Mouse (Mus musculus) kidney, postnatal 10 days (tissue): ENCODE data around the gene Wwox.
A peak's percentile ranks its signal among the peaks of the same experiment; 100 is the strongest.

ENCODE experiments used
- DNase-seq: peaks from one replicate; pipeline ENCODE4 v3.0.0; 2021; ENCODE audit warnings: mixed read lengths

Gene Wwox

GRCm38 (mm10) chr8:114439334-114440204 lies at the start of gene Wwox:
Gene Wwox (plus strand): TSS chr8:114439655.
- DNase-seq = peak; percentile 99

- DNase-seq = no peak
Measured at GRCm38 (mm10) chr8:114390465-114391254, 48.8 kb upstream of the Wwox start.

GRCm38 (mm10) chr8:114398326-114398725 lies 41.1 kb upstream of the Wwox start:
- no peak for DNase-seq

- DNase-seq = no peak
Measured at GRCm38 (mm10) chr8:114399273-114399672, 40.2 kb upstream of the Wwox start.

- DNase-seq = no peak
Measured at GRCm38 (mm10) chr8:114401679-114402078, 37.8 kb upstream of the Wwox start.

GRCm38 (mm10) chr8:114411421-114411820 lies 28.0 kb upstream of the Wwox start:
- DNase-seq = no peak

- no peak for DNase-seq
Measured at GRCm38 (mm10) chr8:114417786-114418185, 21.7 kb upstream of the Wwox start, which contains the start of gene Clec3a. Gene Clec3a (plus strand): TSS chr8:114418086.

- DNase-seq = no peak
Measured at GRCm38 (mm10) chr8:114418486-114418885, 21.0 kb upstream of the Wwox start.

- no peak for DNase-seq
Measured at GRCm38 (mm10) chr8:114418904-114419303, 20.6 kb upstream of the Wwox start.

GRCm38 (mm10) chr8:114421544-114421943 lies 17.9 kb upstream of the Wwox start:
- no peak for DNase-seq

GRCm38 (mm10) chr8:114438236-114438635 lies 1.2 kb upstream of the Wwox start:
- DNase-seq = peak; percentile 77

GRCm38 (mm10) chr8:114440205-114440589 lies 742 bp downstream of the Wwox start:
- no peak for DNase-seq

GRCm38 (mm10) chr8:114441616-114442015 lies 2.2 kb downstream of the Wwox start:
- DNase-seq = peak; percentile 53

GRCm38 (mm10) chr8:114446884-114447283 lies 7.4 kb downstream of the Wwox start:
- no peak for DNase-seq

- no peak for DNase-seq
Measured at GRCm38 (mm10) chr8:114452278-114452677, 12.8 kb downstream of the Wwox start.

GRCm38 (mm10) chr8:114452781-114453221 lies 13.3 kb downstream of the Wwox start:
- DNase-seq = peak; percentile 76

GRCm38 (mm10) chr8:114455302-114455701 lies 15.8 kb downstream of the Wwox start:
- DNase-seq = no peak

- DNase-seq = no peak
Measured at GRCm38 (mm10) chr8:114455953-114456352, 16.5 kb downstream of the Wwox start.

GRCm38 (mm10) chr8:114458113-114458784 lies 18.8 kb downstream of the Wwox start:
- peak; percentile 57 for DNase-seq

GRCm38 (mm10) chr8:114460600-114460999 lies 21.1 kb downstream of the Wwox start:
- DNase-seq = no peak

GRCm38 (mm10) chr8:114462591-114462990 lies 23.1 kb downstream of the Wwox start:
- no peak for DNase-seq

GRCm38 (mm10) chr8:114463305-114463704 lies 23.9 kb downstream of the Wwox start:
- DNase-seq = peak; percentile 28
